Mouse (Mus musculus) CH12.LX (cell line): ENCODE measurements around the gene Anpep. TPM values are rescaled to one million over a fixed set of nuclear protein-coding genes. Genes with fewer than 3 reads are reported as not detected.

ENCODE experiments used
- DNase-seq: peaks from one replicate; pipeline ENCODE4 v3.0.0-alpha.2; 2013; ENCODE audit errors: extremely low read depth
- H3K27ac ChIP-seq: 2 replicates; pipeline ENCODE4 v1.5.1; 2012; ENCODE audit warnings: low read depth, mild to moderate bottlenecking, control low read depth, moderate library complexity; ENCODE audit not compliant: insufficient read depth
- H3K27me3 ChIP-seq: replicated peaks from 2 replicates; pipeline ENCODE3; 2012; ENCODE audit warnings: inconsistent platforms
- H3K36me3 ChIP-seq, 2 experiments: replicated peaks in 1 of 2; 2 replicates each; pipeline versions ENCODE3 to v1.6.1; 2012; ENCODE audit warnings: inconsistent platforms in 1 of 2, low read length in 1 of 2, mild to moderate bottlenecking in 1 of 2, mixed read lengths in 1 of 2, moderate library complexity in 1 of 2; ENCODE audit not compliant: control insufficient read depth in 1 of 2, insufficient read depth in 1 of 2
- H3K4me1 ChIP-seq, 2 experiments: 2 replicates each; pipeline ENCODE4 v1.6.1; 2012; ENCODE audit warnings: inconsistent platforms in 1 of 2, moderate library complexity in 1 of 2; ENCODE audit not compliant: insufficient read depth in 2 of 2, control insufficient read depth in 1 of 2
- H3K4me2 ChIP-seq: 2 replicates; pipeline ENCODE4 v1.6.1; 2012; ENCODE audit warnings: low read depth, mild to moderate bottlenecking, control low read depth; ENCODE audit not compliant: poor library complexity, insufficient read depth, severe bottlenecking
- H3K4me3 ChIP-seq, 3 experiments: fragments of 150-350 bp in 1 of 3; sonication (generic) in 1 of 3; replicated peaks in 1 of 3; 2 replicates each; pipeline versions ENCODE3 to v1.5.1; 2011 to 2012; ENCODE audit warnings: low read depth in 2 of 3, low read length in 2 of 3, mild to moderate bottlenecking in 2 of 3, moderate library complexity in 2 of 3, control low read depth in 1 of 3, improper control_type of control experiment in 1 of 3, inconsistent platforms in 1 of 3, mixed read lengths in 1 of 3; ENCODE audit not compliant: poor library complexity in 1 of 3
- H3K79me2 ChIP-seq: replicated peaks from 2 replicates; pipeline ENCODE4 v1.6.1; 2012; ENCODE audit warnings: mild to moderate bottlenecking, moderate library complexity; ENCODE audit not compliant: control insufficient read depth, poor library complexity, insufficient read depth, severe bottlenecking; ENCODE audit errors: extremely low read depth
- H3K9ac ChIP-seq: 2 replicates; pipeline ENCODE4 v1.6.1; 2012; ENCODE audit warnings: low read depth, mild to moderate bottlenecking, control low read depth, moderate library complexity; ENCODE audit not compliant: insufficient read depth
- H3K9me3 ChIP-seq: replicated peaks from 2 replicates; pipeline ENCODE3; 2012; ENCODE audit warnings: low read length, inconsistent platforms, mixed read lengths
- ELF1 ChIP-seq: IDR thresholded peaks from 2 replicates; pipeline ENCODE4 v1.6.1; 2014; ENCODE audit warnings: low read depth, mild to moderate bottlenecking, inconsistent platforms, low read length, improper control_type of control experiment
- EP300 ChIP-seq: IDR thresholded peaks from 2 replicates; pipeline ENCODE4 v1.6.1; 2011; ENCODE audit warnings: low read length, improper control_type of control experiment
- ETS1 ChIP-seq: conservative IDR thresholded peaks from 2 replicates; pipeline ENCODE4 v1.6.1; 2012; ENCODE audit warnings: low read depth, mild to moderate bottlenecking, inconsistent platforms, low read length, improper control_type of control experiment, moderate library complexity
- GABPA ChIP-seq: IDR thresholded peaks from 2 replicates; pipeline ENCODE4 v1.6.1; 2012; ENCODE audit warnings: low read depth, low read length, improper control_type of control experiment, inconsistent platforms; ENCODE audit not compliant: insufficient replicate concordance
- JUN ChIP-seq: IDR thresholded peaks from 2 replicates; pipeline ENCODE4 v1.6.1; 2011; ENCODE audit warnings: low read depth, mild to moderate bottlenecking, low read length, improper control_type of control experiment, moderate library complexity; ENCODE audit not compliant: insufficient read depth
- MEF2A ChIP-seq: IDR thresholded peaks from 2 replicates; pipeline ENCODE4 v1.6.1; 2014; ENCODE audit warnings: low read depth, mild to moderate bottlenecking, inconsistent platforms, low read length, improper control_type of control experiment, borderline replicate concordance
- MYC ChIP-seq: IDR thresholded peaks from 2 replicates; pipeline ENCODE4 v1.6.1; 2011; ENCODE audit warnings: low read depth, mild to moderate bottlenecking, improper control_type of control experiment, low read length
- NELFE ChIP-seq: IDR thresholded peaks from 2 replicates; pipeline ENCODE4 v1.6.1; 2011; ENCODE audit warnings: low read depth, low read length, improper control_type of control experiment
- POLR2AphosphoS2 ChIP-seq: IDR thresholded peaks from 2 replicates; pipeline ENCODE4 v1.6.1; 2011; ENCODE audit warnings: low read depth, low read length, improper control_type of control experiment
- RAD21 ChIP-seq: IDR thresholded peaks from 2 replicates; pipeline ENCODE4 v1.6.1; 2011; ENCODE audit warnings: low read depth, mild to moderate bottlenecking, low read length, improper control_type of control experiment, moderate library complexity
- RCOR1 ChIP-seq: conservative IDR thresholded peaks from 2 replicates; pipeline ENCODE4 v1.6.1; 2012; ENCODE audit warnings: low read depth, mild to moderate bottlenecking, inconsistent platforms, low read length, improper control_type of control experiment
- SIN3A ChIP-seq: IDR thresholded peaks from 2 replicates; pipeline ENCODE4 v1.6.1; 2012; ENCODE audit warnings: low read length, improper control_type of control experiment, inconsistent platforms
- SMC3 ChIP-seq: IDR thresholded peaks from 2 replicates; pipeline ENCODE4 v1.6.1; 2011; ENCODE audit warnings: low read depth, low read length, improper control_type of control experiment
- TBP ChIP-seq: conservative IDR thresholded peaks from 2 replicates; pipeline ENCODE4 v1.6.1; 2011; ENCODE audit warnings: low read depth, low read length, improper control_type of control experiment
- TCF12 ChIP-seq: IDR thresholded peaks from 2 replicates; pipeline ENCODE4 v1.6.1; 2014; ENCODE audit warnings: low read depth, mild to moderate bottlenecking, inconsistent platforms, low read length, improper control_type of control experiment
- USF1 ChIP-seq: IDR thresholded peaks from 2 replicates; pipeline ENCODE4 v1.6.1; 2014; ENCODE audit warnings: low read depth, mild to moderate bottlenecking, inconsistent platforms, low read length, improper control_type of control experiment
- ZC3H11A ChIP-seq: IDR thresholded peaks from 2 replicates; pipeline ENCODE4 v1.6.1; 2012; ENCODE audit warnings: low read depth, mild to moderate bottlenecking, inconsistent platforms, low read length, improper control_type of control experiment
- ZKSCAN1 ChIP-seq: IDR thresholded peaks from 2 replicates; pipeline ENCODE4 v1.6.1; 2012; ENCODE audit warnings: low read depth, inconsistent platforms, low read length, improper control_type of control experiment, borderline replicate concordance
- ZMIZ1 ChIP-seq: IDR thresholded peaks from 2 replicates; pipeline ENCODE4 v1.6.1; 2012; ENCODE audit warnings: low read depth, mild to moderate bottlenecking, inconsistent platforms, low read length, improper control_type of control experiment
- dilution Hi-C: fragments of 300-500 bp; cut with MboI; formaldehyde crosslinking; loops from 2 replicates; pipeline ENCODE4 v1.14.3; 2020; ENCODE audit warnings: low sequenced_read_pairs; ENCODE audit not compliant: extremely low pct_unique_long_range_greater_than_20kb, extremely low pct_ligation_motif_present
- in situ Hi-C: fragments of 300-500 bp; cut with MboI; formaldehyde crosslinking; loops from 3 replicates; pipeline ENCODE4 v1.14.3; 2019; ENCODE audit warnings: low sequenced_read_pairs, low pct_ligation_motif_present, low pct_unique_long_range_greater_than_20kb, mixed read lengths
- polyA plus RNA-seq: library from polyadenylated mRNA; unstranded; fragments of >175 nt; gene quantifications from 2 replicates; pipeline ENCODE4 v1.2.1, GENCODE M21; 2012; ENCODE audit warnings: low read depth; ENCODE audit not compliant: insufficient read length
- total RNA-seq, 2 experiments: library from RNA; depleted of rRNA; stranded (reverse); fragments of 300-350 nt in 1 of 2; fragments of >200 nt in 1 of 2; gene quantifications; 2 replicates each; pipeline ENCODE4 v1.2.3; 2012 to 2014

The Anpep gene
- total RNA-seq (2012; rRNA removed) (0.13 and 0.25 TPM in 2 replicates), total RNA-seq (2014; rRNA removed) (not detected in 2 replicates), polyA plus RNA-seq (0.45 and 0.60 TPM in 2 replicates)

DNA sequence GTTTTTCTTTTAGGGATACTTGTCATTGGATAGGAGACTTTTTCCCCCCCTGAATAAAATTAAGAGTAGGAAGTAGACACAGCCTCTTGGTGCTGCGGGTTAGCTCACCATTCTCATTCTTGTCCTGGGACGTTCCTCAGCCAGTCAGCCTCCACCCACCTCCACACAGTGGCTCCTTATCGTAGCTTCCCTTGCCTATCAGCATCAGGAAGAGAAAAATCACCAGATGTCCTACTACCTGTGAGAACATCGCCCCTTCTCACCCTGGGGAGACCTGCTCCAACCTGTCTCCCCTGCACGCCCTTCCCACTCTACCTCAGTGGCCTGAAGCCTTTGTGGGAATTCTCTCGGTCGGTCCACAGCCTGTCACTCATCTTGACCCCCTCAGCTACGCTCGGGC, at the start of gene Anpep:
Anpep (minus strand) TSS at position 249 of the 400 bp plus-strand sequence.
- Histone ChIP-seq H3K4me1 (peaks cover 12 to 49% of the 10 kb centered on the region in 2 experiments), H3K9me3 (no peaks in the 10 kb centered on the region), H3K79me2 (no peaks in the 10 kb centered on the region), H3K36me3 (no peaks in the 10 kb centered on the region), H3K27me3 (peaks cover 2% of the 10 kb centered on the region), H3K27ac (no peak within 1 kb of the TSS), H3K9ac (no peak within 1 kb of the TSS), H3K4me2 (no peak within 1 kb of the TSS), H3K4me3 (no peak within 1 kb of the TSS)
- dilution Hi-C loops: no loop called here
- no peak for DNase-seq
- in situ Hi-C loops: no loop called here
- no peak for TF ChIP-seq RCOR1

DNA sequence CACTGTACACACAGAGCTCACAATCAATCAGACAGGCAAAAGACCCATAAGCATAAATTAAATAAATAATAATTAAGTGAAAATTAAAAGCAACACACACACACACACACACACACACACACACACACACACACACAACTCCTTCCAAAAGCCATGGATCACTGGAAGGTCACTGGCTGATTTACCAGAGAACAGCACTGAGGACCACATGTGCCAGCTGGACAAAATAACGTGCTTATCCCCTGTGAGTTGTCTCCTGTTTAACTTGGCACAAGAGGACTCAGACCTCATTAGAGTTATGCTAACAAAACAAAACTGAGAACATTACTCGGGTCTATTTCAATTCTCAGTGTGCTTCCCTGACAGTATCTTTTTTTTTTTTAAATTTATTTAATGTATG, 46.5 kb upstream of the Anpep start:
- DNase-seq: no peak
- dilution Hi-C loops: no loop called here
- Histone ChIP-seq H3K9me3 (no peaks in the 10 kb centered on the region), H3K4me2 (no peak overlapping the region), H3K27ac (no peak overlapping the region), H3K36me3 (peaks cover 48 to 76% of the 10 kb centered on the region in 2 experiments), H3K4me3 (no peak overlapping the region), H3K79me2 (no peaks in the 10 kb centered on the region), H3K4me1 (no peaks in the 10 kb centered on the region), H3K27me3 (no peaks in the 10 kb centered on the region), H3K9ac (no peak overlapping the region)
- TF ChIP-seq MEF2A (no peak), ETS1 (no peak), ZKSCAN1 (no peak)
- in situ Hi-C loops: no loop called here

DNA sequence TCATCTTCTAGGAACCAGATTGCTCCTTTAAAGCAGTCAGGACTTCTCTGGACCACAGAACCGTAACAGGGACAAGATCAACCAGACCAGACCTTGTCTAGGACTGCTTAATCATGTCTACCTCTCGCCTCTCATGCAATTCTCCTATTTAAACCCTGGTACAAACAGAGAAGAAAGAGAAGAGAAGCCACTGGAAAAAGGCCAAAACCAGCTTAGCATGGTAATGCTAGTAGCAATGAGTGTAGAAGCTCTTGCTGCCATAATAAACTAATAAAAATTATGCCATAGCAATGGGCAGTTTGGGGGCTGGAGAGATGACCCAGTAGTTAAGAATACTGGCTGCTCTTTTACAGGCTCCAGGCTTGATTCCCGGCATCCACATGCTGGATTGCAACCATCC, 46.1 kb upstream of the Anpep start:
- in situ Hi-C loops (no loop called here), dilution Hi-C loops (no loop called here)
- no peaks in the 10 kb centered on the region for H3K4me1 ChIP-seq
- TF ChIP-seq EP300 (no peak), SMC3 (no peak), MEF2A (no peak), TCF12 (no peak), NELFE (no peak), RAD21 (no peak), MYC (no peak), ZMIZ1 (no peak), SIN3A (no peak), GABPA (no peak), ELF1 (no peak), TBP (no peak), ZC3H11A (no peak), USF1 (no peak), JUN (no peak), POLR2AphosphoS2 (no peak)
- H3K27ac ChIP-seq: no peak overlapping the region
- no peaks in the 10 kb centered on the region for H3K27me3 ChIP-seq
- peaks cover 47 to 78% of the 10 kb centered on the region in 2 experiments for H3K36me3 ChIP-seq
- H3K9me3 ChIP-seq: no peaks in the 10 kb centered on the region
- DNase-seq: no peak
- H3K79me2 ChIP-seq: no peaks in the 10 kb centered on the region
- H3K4me2 ChIP-seq: no peak overlapping the region
- H3K9ac ChIP-seq: no peak overlapping the region
- no peak overlapping the region for H3K4me3 ChIP-seq
